Mouse (Mus musculus) lung, postnatal 0 days (tissue): ENCODE results near the gene Bach2. TPM values are rescaled to one million over a fixed set of nuclear protein-coding genes. Genes with fewer than 3 reads are reported as not detected.

ENCODE experiments used
- ATAC-seq: fragments of 200-750 bp; cut with Nextera tagmentation; 2 replicates; pipeline ENCODE4 v1.8.0; 2017; ENCODE audit warnings: moderate library complexity
- DNase-seq: peaks from one replicate; pipeline ENCODE4 v3.0.0-alpha.2; 2016; ENCODE audit warnings: low spot score
- H3K27ac ChIP-seq: fragments of 300-500 bp; sonication (generic); 2 replicates; pipeline ENCODE4 v1.5.1; 2014; ENCODE audit warnings: antibody characterized with exemption, mild to moderate bottlenecking, low read length, mixed read lengths
- H3K27me3 ChIP-seq: fragments of 300-500 bp; sonication (generic); replicated peaks from 2 replicates; pipeline ENCODE4 v1.6.1; 2014; ENCODE audit warnings: low read length, mixed read lengths; ENCODE audit not compliant: insufficient read depth
- H3K36me3 ChIP-seq: fragments of 300-500 bp; sonication (generic); 2 replicates; pipeline ENCODE4 v1.6.1; 2014; ENCODE audit warnings: low read length, mixed read lengths; ENCODE audit not compliant: insufficient read depth
- H3K4me1 ChIP-seq: fragments of 300-500 bp; sonication (generic); 2 replicates; pipeline ENCODE4 v1.6.1; 2014; ENCODE audit warnings: antibody characterized with exemption, low read depth, low read length, mixed read lengths; ENCODE audit not compliant: insufficient read depth
- H3K4me2 ChIP-seq: fragments of 300-500 bp; sonication (generic); replicated peaks from 2 replicates; pipeline ENCODE4 v1.6.1; 2014; ENCODE audit warnings: low read depth, mild to moderate bottlenecking, low read length, moderate library complexity, mixed read lengths
- H3K4me3 ChIP-seq: fragments of 300-500 bp; sonication (generic); 2 replicates; pipeline ENCODE4 v1.5.1; 2014; ENCODE audit warnings: low read depth, low read length
- H3K9ac ChIP-seq: fragments of 300-500 bp; sonication (generic); replicated peaks from 2 replicates; pipeline ENCODE4 v1.6.1; 2014; ENCODE audit warnings: low read depth, mild to moderate bottlenecking
- H3K9me3 ChIP-seq: fragments of 300-500 bp; sonication (generic); 2 replicates; pipeline ENCODE4 v1.6.1; 2016; ENCODE audit warnings: low read length, mixed read lengths
- CTCF ChIP-seq: IDR thresholded peaks from 2 replicates; pipeline ENCODE4 v1.5.1; 2016; ENCODE audit warnings: antibody characterized with exemption, mild to moderate bottlenecking
- EP300 ChIP-seq: IDR thresholded peaks from 2 replicates; pipeline ENCODE4 v1.6.1; 2016; ENCODE audit warnings: antibody characterized with exemption, mild to moderate bottlenecking, control low read depth
- WGBS: fragments of 180-500 bp; shearing (Covaris S2); extraction: QIAGEN DNeasy Blood & Tissue Kit; methylation state at CpG from one replicate; pipeline ENCODE4 v1.1.7; 2014; 5-methylcytosine and 5-hydroxymethylcytosine counted together
- polyA plus RNA-seq: library from polyadenylated mRNA; unstranded; fragments of >200 nt; fragmentation: Nextera tagmentation; extraction: Ambion mirVana; gene quantifications from 2 replicates; pipeline ENCODE4 v1.2.1, GENCODE M21; 2015

Gene Bach2
- polyA plus RNA-seq, 1 experiment from 2014 or later = 8.8 TPM

GRCm38 (mm10) chr4:32564416-32564815 lies 325.8 kb downstream of the Bach2 start:
- Histone ChIP-seq H3K36me3 (peaks cover 10% of the 10 kb centered on the region; the same call in 1 of the 2 replicates), H3K9me3 (no peaks in the 10 kb centered on the region), H3K27ac (no peak overlapping the region), H3K4me3 (no peak overlapping the region), H3K27me3 (no peaks in the 10 kb centered on the region), H3K4me1 (no peaks in the 10 kb centered on the region), H3K9ac (no peak overlapping the region), H3K4me2 (no peak overlapping the region)
- no peak for TF ChIP-seq EP300
- TF ChIP-seq CTCF = no peak
- DNase-seq (no peak), ATAC-seq (no peak; the same call in 1 of the 2 replicates)
- WGBS = 84% methylated on average over 7 of the region's 7 CpGs

- 69% methylated on average over 8 of the region's 8 CpGs for WGBS
- no peaks in the 10 kb centered on the region for H3K9me3 ChIP-seq
- ATAC-seq (no peak), DNase-seq (no peak)
- no peak overlapping the region for H3K9ac ChIP-seq
- no peak overlapping the region for H3K4me2 ChIP-seq
- H3K27me3 ChIP-seq = no peaks in the 10 kb centered on the region
- no peak overlapping the region for H3K4me3 ChIP-seq
- peaks cover 10% of the 10 kb centered on the region; the same call in 1 of the 2 replicates for H3K36me3 ChIP-seq
- TF ChIP-seq EP300 (no peak), CTCF (no peak)
- no peaks in the 10 kb centered on the region for H3K4me1 ChIP-seq
- H3K27ac ChIP-seq = no peak overlapping the region
Observed at GRCm38 (mm10) chr4:32564918-32565317, 326.3 kb downstream of the Bach2 start.

GRCm38 (mm10) chr4:32569054-32569453 lies 330.4 kb downstream of the Bach2 start:
- no peaks in the 10 kb centered on the region for H3K4me1 ChIP-seq
- H3K4me2 ChIP-seq = no peak overlapping the region
- H3K27me3 ChIP-seq = no peaks in the 10 kb centered on the region
- H3K9ac ChIP-seq = no peak overlapping the region
- DNase-seq (no peak), ATAC-seq (no peak)
- no peaks in the 10 kb centered on the region for H3K9me3 ChIP-seq
- H3K4me3 ChIP-seq = no peak overlapping the region
- no peaks in the 10 kb centered on the region for H3K36me3 ChIP-seq
- 83% methylated on average over 4 of the region's 4 CpGs for WGBS
- no peak for TF ChIP-seq EP300
- TF ChIP-seq CTCF = no peak
- no peak overlapping the region for H3K27ac ChIP-seq

DNA sequence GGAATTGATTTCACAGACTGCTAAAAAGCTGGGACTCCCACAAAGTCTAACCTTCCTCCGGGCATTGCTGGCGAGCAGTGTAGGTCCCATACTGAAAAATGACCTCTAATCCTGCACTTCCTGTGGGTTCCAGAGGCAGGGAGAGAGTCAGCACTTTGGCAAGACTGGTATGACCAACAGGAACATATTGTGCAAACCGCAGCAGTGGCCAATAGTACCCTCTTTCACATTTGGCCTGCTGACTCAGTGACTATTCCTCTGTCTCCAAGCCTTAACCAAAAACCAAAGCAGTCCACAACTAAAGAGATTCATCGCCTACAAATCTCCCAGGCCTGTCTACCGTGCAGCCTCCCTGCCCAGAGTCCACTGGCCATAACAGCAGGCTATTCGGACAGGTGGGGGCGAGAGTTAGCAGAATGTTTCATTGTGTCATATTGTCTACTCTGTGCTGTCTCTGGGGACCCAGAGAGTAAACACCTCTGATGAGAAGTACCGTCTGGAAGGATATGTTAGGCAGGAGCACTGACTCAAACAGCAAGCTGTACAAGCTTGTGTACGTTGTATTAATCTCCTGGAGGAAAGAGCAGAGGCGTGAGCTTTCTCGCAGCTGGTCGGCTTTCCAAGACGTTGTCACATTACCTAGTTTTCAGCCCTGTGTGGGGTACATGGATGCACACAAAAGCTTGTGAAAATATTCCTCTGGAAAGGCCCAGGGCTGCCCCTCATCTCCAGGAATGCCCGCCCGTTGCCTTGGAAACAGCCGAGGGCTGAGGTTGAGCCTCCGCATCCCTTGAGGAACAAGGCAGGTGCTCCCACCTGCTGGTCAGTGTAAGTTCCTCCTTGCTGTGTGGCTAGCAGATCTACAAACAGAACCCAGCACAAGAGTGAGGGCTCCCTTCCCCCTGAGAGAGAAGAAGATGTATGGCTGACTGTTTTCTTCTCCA lies 331.7 kb downstream of the Bach2 start:
- DNase-seq = peak; percentile 63
- 43% methylated on average over 17 of the region's 17 CpGs for WGBS
- H3K36me3 ChIP-seq = no peaks in the 10 kb centered on the region
- no peaks in the 10 kb centered on the region for H3K27me3 ChIP-seq
- no peak overlapping the region for H3K9ac ChIP-seq
- ATAC-seq = peak; percentile 59
- no peak overlapping the region for H3K4me3 ChIP-seq
- H3K4me2 ChIP-seq = no peak overlapping the region
- no peaks in the 10 kb centered on the region for H3K9me3 ChIP-seq
- no peak overlapping the region for H3K27ac ChIP-seq
- no peaks in the 10 kb centered on the region for H3K4me1 ChIP-seq
- peak; percentile 14; the same call in 1 of the 2 replicates for TF ChIP-seq CTCF
- no peak for TF ChIP-seq EP300

DNA sequence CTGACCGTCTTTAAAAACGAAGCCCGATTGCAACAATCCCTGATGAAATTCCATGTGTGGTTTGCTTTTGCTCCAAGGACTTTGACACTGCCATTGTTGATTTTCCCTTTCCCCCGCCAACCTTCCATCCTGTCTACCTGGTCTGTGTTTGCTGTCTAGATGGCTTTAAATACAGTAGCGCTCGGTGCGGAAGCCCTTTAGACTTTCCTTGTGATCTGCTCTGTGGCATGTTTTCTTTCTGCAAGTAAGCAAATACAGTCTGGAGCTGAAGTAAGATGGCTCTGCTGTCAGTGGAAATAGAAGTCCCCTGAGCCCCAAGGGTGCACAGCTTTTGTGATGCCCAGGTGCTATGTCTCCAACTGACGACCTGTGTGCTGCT lies 332.3 kb downstream of the Bach2 start:
- no peaks in the 10 kb centered on the region for H3K9me3 ChIP-seq
- no peak overlapping the region for H3K4me2 ChIP-seq
- no peaks in the 10 kb centered on the region for H3K27me3 ChIP-seq
- no peak for TF ChIP-seq CTCF
- TF ChIP-seq EP300 = no peak
- no peak overlapping the region for H3K4me3 ChIP-seq
- 58% methylated on average over 8 of the region's 8 CpGs for WGBS
- no peaks in the 10 kb centered on the region for H3K4me1 ChIP-seq
- no peak overlapping the region for H3K9ac ChIP-seq
- H3K27ac ChIP-seq = no peak overlapping the region
- DNase-seq = no peak
- no peaks in the 10 kb centered on the region for H3K36me3 ChIP-seq
- no peak for ATAC-seq

DNA sequence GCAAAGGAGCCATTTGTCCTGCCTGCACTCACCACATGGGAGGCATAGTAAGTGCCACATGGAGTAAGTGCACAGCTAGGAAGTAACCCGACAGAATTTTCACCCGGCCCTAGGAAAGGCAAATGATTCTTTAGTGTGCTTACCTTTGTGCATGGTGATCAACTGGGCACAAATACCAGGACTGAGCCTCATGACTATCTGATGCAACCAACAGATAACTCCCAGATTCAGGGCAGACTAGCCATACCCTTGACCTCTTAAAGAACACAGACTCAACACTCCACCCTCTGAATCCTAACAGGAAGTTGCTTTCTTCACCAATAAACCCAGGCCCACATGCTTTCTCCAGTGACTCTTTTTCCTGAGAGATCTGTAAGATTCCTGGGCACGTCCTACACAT lies 332.8 kb downstream of the Bach2 start:
- Histone ChIP-seq H3K9ac (no peak overlapping the region), H3K4me3 (no peak overlapping the region), H3K4me2 (no peak overlapping the region), H3K27me3 (no peaks in the 10 kb centered on the region), H3K4me1 (no peaks in the 10 kb centered on the region), H3K27ac (no peak overlapping the region), H3K9me3 (no peaks in the 10 kb centered on the region), H3K36me3 (peaks cover 4% of the 10 kb centered on the region; the same call in 1 of the 2 replicates)
- DNase-seq (peak; percentile 26), ATAC-seq (peak; percentile 37)
- 45% methylated on average over 3 of the region's 3 CpGs for WGBS
- TF ChIP-seq CTCF (no peak), EP300 (no peak)
